Mouse (Mus musculus): ENCODE results near the gene Clca3a1. TPM values are rescaled to one million over a fixed set of nuclear protein-coding genes. Genes with fewer than 3 reads are reported as not detected.

The Clca3a1 gene
- polyA plus RNA-seq, 1 experiment from 2014 or later = 0.78 TPM

DNA sequence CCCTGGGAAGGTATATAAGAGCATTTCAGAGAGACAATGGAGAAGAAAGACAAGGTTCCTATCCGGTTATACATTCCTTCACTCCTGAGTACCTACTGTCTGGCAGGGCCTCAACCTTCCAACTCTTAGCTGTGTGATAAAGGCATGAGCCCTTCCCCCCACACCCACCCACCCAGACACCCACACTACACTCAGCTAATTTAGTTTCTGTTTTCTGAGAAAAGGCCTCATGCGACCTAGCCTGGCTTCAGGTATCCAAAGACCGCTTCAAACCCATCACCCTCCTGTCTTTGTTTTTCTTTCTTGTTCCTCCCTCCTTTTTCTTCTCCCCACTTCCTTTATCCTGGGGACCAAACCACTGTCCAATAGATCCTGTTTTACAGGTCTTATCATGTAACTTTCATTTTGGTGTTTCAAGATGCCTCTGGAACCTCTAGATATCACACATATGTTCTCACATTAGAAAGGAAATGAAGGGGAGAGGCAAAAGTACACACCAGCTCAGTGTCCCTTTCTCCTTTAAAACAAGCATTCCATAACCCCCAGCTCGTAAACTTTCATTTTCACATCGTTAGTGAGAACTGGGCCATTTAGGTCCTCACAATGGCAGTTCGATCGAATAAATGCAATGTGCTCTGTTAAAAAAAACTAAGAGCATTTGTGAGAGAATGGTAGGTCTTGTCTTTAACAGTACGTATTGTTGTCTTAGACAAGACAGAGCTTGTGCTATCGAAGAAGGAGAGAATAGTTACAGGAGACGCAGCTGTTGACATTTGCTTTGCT is 39.5 kb downstream of the Clca3a1 start:
- peak overlapping the region; percentile 66 for H3K9ac ChIP-seq (ENCODE audit: low read depth, low read length)
- 90% methylated on average over 10 of the region's 10 CpGs for WGBS

GRCm38 (mm10) chr3:144719901-144720747 is 40.7 kb downstream of the Clca3a1 start, which contains the start of gene Sh3glb1:
Gene Sh3glb1 (minus strand): TSS chr3:144720335.
- Histone ChIP-seq H3K9ac (ENCODE audit: low read depth, low read length) (peak within 1 kb of the TSS; percentile 94), H3K4me3 (ENCODE audit: low read depth, low read length) (peak within 1 kb of the TSS; percentile 85), H3K27me3 (ENCODE audit: control insufficient read depth, insufficient read depth, low read depth, low read length) (no peaks in the 10 kb centered on the region), H3K4me1 (ENCODE audit: control insufficient read depth, insufficient read depth, low read length) (peaks cover 34% of the 10 kb centered on the region), H3K9me3 (replicated peaks; ENCODE audit: control insufficient read depth, low read length, poor library complexity, severe bottlenecking) (no peaks in the 10 kb centered on the region), H3K4me2 (ENCODE audit: low read length) (peak within 1 kb of the TSS; percentile 86), H3K36me3 (ENCODE audit: control insufficient read depth, insufficient read depth, low read length) (no peaks in the 10 kb centered on the region), H3K27ac (ENCODE audit: low read length) (peak within 1 kb of the TSS; percentile 98)
- ATAC-seq = peak; percentile 94
- WGBS = under 1% methylated on average over 53 of the region's 98 CpGs

More for the DNA sequence above, 39.5 kb downstream of the Clca3a1 start:
- H3K36me3 ChIP-seq (ENCODE audit: control insufficient read depth, insufficient read depth, low read length) = no peaks in the 10 kb centered on the region
- H3K4me1 ChIP-seq (ENCODE audit: control insufficient read depth, insufficient read depth, low read length) = peaks cover 27% of the 10 kb centered on the region
- peak; percentile 5; the same call in 1 of the 2 replicates for ATAC-seq
- peak overlapping the region; percentile 98 for H3K27ac ChIP-seq (ENCODE audit: low read length)
- H3K4me3 ChIP-seq (ENCODE audit: low read depth, low read length) = peak overlapping the region; percentile 85
- H3K4me2 ChIP-seq (ENCODE audit: low read length) = peak overlapping the region; percentile 86
- no peaks in the 10 kb centered on the region for H3K9me3 ChIP-seq (replicated peaks; ENCODE audit: control insufficient read depth, low read length, poor library complexity, severe bottlenecking)
- H3K27me3 ChIP-seq (ENCODE audit: control insufficient read depth, insufficient read depth, low read depth, low read length) = no peaks in the 10 kb centered on the region

- Histone ChIP-seq H3K9ac (ENCODE audit: low read depth, low read length) (peak overlapping the region; percentile 94), H3K4me2 (ENCODE audit: low read length) (peak overlapping the region; percentile 86), H3K27ac (ENCODE audit: low read length) (peak overlapping the region; percentile 98), H3K36me3 (ENCODE audit: control insufficient read depth, insufficient read depth, low read length) (no peaks in the 10 kb centered on the region), H3K9me3 (replicated peaks; ENCODE audit: control insufficient read depth, low read length, poor library complexity, severe bottlenecking) (no peaks in the 10 kb centered on the region), H3K27me3 (ENCODE audit: control insufficient read depth, insufficient read depth, low read depth, low read length) (no peaks in the 10 kb centered on the region), H3K4me1 (ENCODE audit: control insufficient read depth, insufficient read depth, low read length) (peaks cover 36% of the 10 kb centered on the region), H3K4me3 (ENCODE audit: low read depth, low read length) (peak overlapping the region; percentile 85)
- under 1% methylated on average over 49 of the region's 56 CpGs for WGBS
- ATAC-seq = peak; percentile 34
Measured at GRCm38 (mm10) chr3:144719088-144719900, 41.5 kb downstream of the Clca3a1 start.

DNA sequence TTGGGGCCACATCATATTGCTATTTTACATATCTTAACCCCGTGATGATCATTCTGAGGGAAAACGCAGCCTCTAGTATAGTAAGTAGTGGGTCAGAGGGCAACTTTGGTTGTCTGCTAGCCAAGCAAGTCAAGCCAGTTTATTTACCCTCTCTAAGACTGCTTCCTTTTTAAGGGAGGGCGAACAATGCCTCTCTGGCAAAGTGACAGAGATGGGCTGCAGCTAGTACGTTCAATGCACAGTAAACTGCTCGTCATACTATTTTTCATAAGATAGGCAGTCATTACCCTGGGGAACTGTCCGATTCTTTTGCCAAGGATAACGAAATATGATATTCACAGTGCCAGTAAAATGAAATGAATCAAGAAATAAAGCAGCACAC is 42.1 kb downstream of the Clca3a1 start:
- H3K9ac ChIP-seq (ENCODE audit: low read depth, low read length) = peak overlapping the region; percentile 94; the same call in 1 of the 2 replicates
- no peak for ATAC-seq
- peak overlapping the region; percentile 85 for H3K4me3 ChIP-seq (ENCODE audit: low read depth, low read length)
- H3K36me3 ChIP-seq (ENCODE audit: control insufficient read depth, insufficient read depth, low read length) = no peaks in the 10 kb centered on the region
- no peaks in the 10 kb centered on the region for H3K27me3 ChIP-seq (ENCODE audit: control insufficient read depth, insufficient read depth, low read depth, low read length)
- H3K27ac ChIP-seq (ENCODE audit: low read length) = no peak overlapping the region
- H3K4me1 ChIP-seq (ENCODE audit: control insufficient read depth, insufficient read depth, low read length) = peaks cover 36% of the 10 kb centered on the region
- 14% methylated on average over 7 of the region's 7 CpGs for WGBS
- peak overlapping the region; percentile 86 for H3K4me2 ChIP-seq (ENCODE audit: low read length)
- no peaks in the 10 kb centered on the region for H3K9me3 ChIP-seq (replicated peaks; ENCODE audit: control insufficient read depth, low read length, poor library complexity, severe bottlenecking)

DNA sequence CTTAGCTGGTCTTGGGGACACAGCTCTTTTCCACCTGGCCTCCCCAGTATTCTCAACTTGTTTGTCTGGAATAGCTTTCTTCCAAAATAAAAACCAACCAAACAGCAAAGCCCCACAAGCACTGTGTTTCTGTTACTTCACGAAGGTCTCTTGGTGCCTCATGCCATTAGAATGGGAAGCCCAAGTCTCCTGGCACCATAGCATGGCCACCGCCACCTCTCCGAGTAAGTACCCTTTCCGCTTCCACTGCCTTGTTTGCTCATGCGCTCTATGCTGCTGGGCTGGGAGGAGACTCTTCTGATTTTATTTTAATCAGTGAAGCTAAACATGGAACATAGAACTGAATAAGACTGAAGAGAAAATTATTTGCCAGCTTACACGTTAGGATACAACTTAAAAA is 42.9 kb downstream of the Clca3a1 start:
- H3K9ac ChIP-seq (ENCODE audit: low read depth, low read length) = 0 out of 2 replicates have a peak overlapping the region, but pooled peaks have one; percentile 31
- 82% methylated on average over 6 of the region's 6 CpGs for WGBS
- H3K4me3 ChIP-seq (ENCODE audit: low read depth, low read length) = no peak overlapping the region; the same call in 1 of the 2 replicates
- ATAC-seq = no peak
- peak overlapping the region; percentile 30 for H3K4me2 ChIP-seq (ENCODE audit: low read length)
- peaks cover 36% of the 10 kb centered on the region for H3K4me1 ChIP-seq (ENCODE audit: control insufficient read depth, insufficient read depth, low read length)
- no peaks in the 10 kb centered on the region for H3K9me3 ChIP-seq (replicated peaks; ENCODE audit: control insufficient read depth, low read length, poor library complexity, severe bottlenecking)
- H3K27ac ChIP-seq (ENCODE audit: low read length) = no peak overlapping the region
- no peaks in the 10 kb centered on the region for H3K27me3 ChIP-seq (ENCODE audit: control insufficient read depth, insufficient read depth, low read depth, low read length)
- H3K36me3 ChIP-seq (ENCODE audit: control insufficient read depth, insufficient read depth, low read length) = no peaks in the 10 kb centered on the region

DNA sequence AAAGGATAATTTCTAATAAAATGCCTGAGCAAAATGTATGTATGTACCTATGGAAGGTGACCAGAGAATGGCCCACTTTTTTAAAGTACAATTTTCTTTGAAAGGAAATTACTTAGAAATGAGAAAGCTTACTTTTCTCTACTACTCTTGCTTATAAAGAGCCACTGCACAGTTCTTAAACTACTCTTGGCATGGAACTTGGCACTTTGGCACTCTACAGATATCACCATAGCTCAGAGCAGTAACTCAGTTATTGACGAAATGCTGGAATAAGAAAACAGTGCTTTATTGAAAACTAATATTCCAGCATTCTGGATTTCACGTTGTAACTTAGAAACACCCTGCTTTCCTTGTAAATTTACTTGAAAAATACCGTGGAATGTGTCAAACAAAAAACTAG is 43.7 kb downstream of the Clca3a1 start:
- no peaks in the 10 kb centered on the region; the same call in 1 of the 2 replicates for H3K36me3 ChIP-seq (ENCODE audit: control insufficient read depth, insufficient read depth, low read length)
- peaks cover 36% of the 10 kb centered on the region for H3K4me1 ChIP-seq (ENCODE audit: control insufficient read depth, insufficient read depth, low read length)
- H3K27ac ChIP-seq (ENCODE audit: low read length) = no peak overlapping the region
- H3K4me3 ChIP-seq (ENCODE audit: low read depth, low read length) = no peak overlapping the region
- no peak overlapping the region for H3K4me2 ChIP-seq (ENCODE audit: low read length)
- no peaks in the 10 kb centered on the region for H3K27me3 ChIP-seq (ENCODE audit: control insufficient read depth, insufficient read depth, low read depth, low read length)
- 94% methylated on average over 3 of the region's 3 CpGs for WGBS
- ATAC-seq = no peak
- H3K9me3 ChIP-seq (replicated peaks; ENCODE audit: control insufficient read depth, low read length, poor library complexity, severe bottlenecking) = no peaks in the 10 kb centered on the region
- H3K9ac ChIP-seq (ENCODE audit: low read depth, low read length) = no peak overlapping the region

- H3K36me3 ChIP-seq (ENCODE audit: control insufficient read depth, insufficient read depth, low read length) = peaks cover 5% of the 10 kb centered on the region
- H3K27me3 ChIP-seq (ENCODE audit: control insufficient read depth, insufficient read depth, low read depth, low read length) = no peaks in the 10 kb centered on the region
- H3K4me1 ChIP-seq (ENCODE audit: control insufficient read depth, insufficient read depth, low read length) = peaks cover 32% of the 10 kb centered on the region
- ATAC-seq = no peak
- no peak overlapping the region for H3K4me2 ChIP-seq (ENCODE audit: low read length)
- no peak overlapping the region for H3K27ac ChIP-seq (ENCODE audit: low read length)
- no peaks in the 10 kb centered on the region for H3K9me3 ChIP-seq (replicated peaks; ENCODE audit: control insufficient read depth, low read length, poor library complexity, severe bottlenecking)
- whole genome bisulfite sequencing = 69% methylated on average over 9 of the region's 9 CpGs
- H3K4me3 ChIP-seq (ENCODE audit: low read depth, low read length) = no peak overlapping the region
- no peak overlapping the region for H3K9ac ChIP-seq (ENCODE audit: low read depth, low read length)
Measured at GRCm38 (mm10) chr3:144715901-144716300, 44.9 kb downstream of the Clca3a1 start.

- Histone ChIP-seq H3K27me3 (ENCODE audit: control insufficient read depth, insufficient read depth, low read depth, low read length) (no peaks in the 10 kb centered on the region), H3K27ac (ENCODE audit: low read length) (no peak overlapping the region), H3K36me3 (ENCODE audit: control insufficient read depth, insufficient read depth, low read length) (peaks cover 5% of the 10 kb centered on the region), H3K9me3 (replicated peaks; ENCODE audit: control insufficient read depth, low read length, poor library complexity, severe bottlenecking) (no peaks in the 10 kb centered on the region), H3K4me1 (ENCODE audit: control insufficient read depth, insufficient read depth, low read length) (peaks cover 28% of the 10 kb centered on the region), H3K9ac (ENCODE audit: low read depth, low read length) (no peak overlapping the region), H3K4me2 (ENCODE audit: low read length) (no peak overlapping the region), H3K4me3 (ENCODE audit: low read depth, low read length) (no peak overlapping the region)
- no peak for ATAC-seq
- WGBS = 77% methylated on average over 7 of the region's 7 CpGs
Measured at GRCm38 (mm10) chr3:144715033-144715432, 45.7 kb downstream of the Clca3a1 start.

All from midbrain, embryonic 16.5 days (tissue).